Mouse (Mus musculus) embryonic facial prominence, embryonic 15.5 days (tissue): ENCODE measurements at regions not wholly inside any gene's neighbourhood (a gene's known extent, or its start where the extent isn't known, plus 50 kb on each side); places are given as distances from the start of the nearest gene placed in this dataset.

Experiments
- ATAC-seq: fragments of 200-750 bp; cut with Nextera tagmentation; 2 replicates; pipeline ENCODE4 v1.8.0; 2017; ENCODE audit warnings: low read depth, moderate TSS enrichment; ENCODE audit not compliant: insufficient number of reproducible peaks, low FRiP score, low TSS enrichment
- H3K27ac ChIP-seq: fragments of 300-500 bp; sonication (generic); replicated peaks from 2 replicates; pipeline ENCODE4 v1.5.1; 2015; ENCODE audit warnings: mild to moderate bottlenecking, inconsistent platforms
- H3K27me3 ChIP-seq: fragments of 300-500 bp; sonication (generic); 2 replicates; pipeline ENCODE4 v1.6.1; 2015; ENCODE audit warnings: inconsistent platforms
- H3K36me3 ChIP-seq: fragments of 300-500 bp; sonication (generic); 2 replicates; pipeline ENCODE4 v1.6.1; 2015; ENCODE audit warnings: mild to moderate bottlenecking, inconsistent platforms
- H3K4me1 ChIP-seq: fragments of 300-500 bp; sonication (generic); 2 replicates; pipeline ENCODE4 v1.6.1; 2015; ENCODE audit warnings: inconsistent platforms
- H3K4me2 ChIP-seq: fragments of 300-500 bp; sonication (generic); replicated peaks from 2 replicates; pipeline ENCODE4 v1.6.1; 2015; ENCODE audit warnings: mild to moderate bottlenecking, inconsistent platforms
- H3K4me3 ChIP-seq: fragments of 300-500 bp; sonication (generic); replicated peaks from 2 replicates; pipeline ENCODE4 v1.5.1; 2015; ENCODE audit warnings: mild to moderate bottlenecking, inconsistent platforms
- H3K9ac ChIP-seq: fragments of 300-500 bp; sonication (generic); 2 replicates; pipeline ENCODE4 v1.6.1; 2015; ENCODE audit warnings: inconsistent platforms
- H3K9me3 ChIP-seq: fragments of 300-500 bp; sonication (generic); replicated peaks from 2 replicates; pipeline ENCODE4 v1.6.1; 2016; ENCODE audit warnings: inconsistent platforms
- WGBS: fragments of 180-500 bp; shearing (Covaris S2); methylation state at CpG from one replicate; pipeline ENCODE4 v1.1.7; 2015; 5-methylcytosine and 5-hydroxymethylcytosine counted together

DNA sequence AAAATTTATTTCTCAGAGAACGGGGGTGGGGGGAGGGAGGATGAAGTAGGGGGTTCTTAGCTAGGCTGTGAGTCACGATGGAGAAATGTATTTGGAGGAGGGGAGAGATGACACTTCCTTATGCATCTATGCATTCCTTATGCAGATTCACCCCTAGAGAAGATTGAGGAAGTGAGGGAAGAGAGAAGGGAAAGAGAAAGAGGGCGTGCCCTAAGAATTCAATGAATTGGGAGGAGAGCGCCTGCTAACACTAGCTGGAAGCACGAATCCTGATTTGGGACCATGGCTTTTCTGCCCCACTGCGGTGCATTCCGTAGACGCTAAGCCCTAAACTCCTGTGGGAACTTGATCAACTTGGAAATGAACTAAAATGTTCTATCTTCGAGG lies 56.1 kb downstream of the Foxi3 start:
- Histone ChIP-seq H3K4me2 (peak overlapping the region; percentile 96), H3K27ac (no peak overlapping the region), H3K36me3 (no peaks in the 10 kb centered on the region), H3K27me3 (no peaks in the 10 kb centered on the region; the same call in 1 of the 2 replicates), H3K9me3 (no peaks in the 10 kb centered on the region), H3K9ac (no peak overlapping the region), H3K4me3 (peak overlapping the region; percentile 52), H3K4me1 (peaks cover 7% of the 10 kb centered on the region; the same call in 1 of the 2 replicates)
- WGBS = 9% methylated on average over 9 of the region's 9 CpGs
- ATAC-seq = 0 out of 2 replicates have a peak, but pooled peaks have one; percentile 13

- Histone ChIP-seq H3K27me3 (no peaks in the 10 kb centered on the region; the same call in 1 of the 2 replicates), H3K9ac (no peak overlapping the region), H3K4me3 (peak overlapping the region; percentile 52), H3K4me1 (peaks cover 7% of the 10 kb centered on the region; the same call in 1 of the 2 replicates), H3K27ac (0 out of 2 replicates have a peak overlapping the region, but pooled peaks have one; percentile 22), H3K4me2 (peak overlapping the region; percentile 96), H3K36me3 (no peaks in the 10 kb centered on the region), H3K9me3 (no peaks in the 10 kb centered on the region)
- WGBS = under 1% methylated on average over 38 of the region's 38 CpGs
- peak; percentile 87 for ATAC-seq
Measured at GRCm38 (mm10) chr6:71012823-71013461, 56.6 kb downstream of the Foxi3 start.

GRCm38 (mm10) chr6:71016388-71016787 lies 60.1 kb downstream of the Foxi3 start:
- H3K9ac ChIP-seq = no peak overlapping the region
- peaks cover 7% of the 10 kb centered on the region; the same call in 1 of the 2 replicates for H3K4me1 ChIP-seq
- no peaks in the 10 kb centered on the region for H3K36me3 ChIP-seq
- H3K4me3 ChIP-seq = no peak overlapping the region
- WGBS = 5% methylated on average over 1 of the region's 1 CpGs
- H3K27ac ChIP-seq = no peak overlapping the region
- H3K9me3 ChIP-seq = no peaks in the 10 kb centered on the region
- ATAC-seq = no peak
- H3K4me2 ChIP-seq = no peak overlapping the region
- no peaks in the 10 kb centered on the region; the same call in 1 of the 2 replicates for H3K27me3 ChIP-seq

- no peak for ATAC-seq
- H3K4me2 ChIP-seq = no peak overlapping the region
Measured at GRCm38 (mm10) chr6:71021353-71021752, 65.0 kb downstream of the Foxi3 start.

DNA sequence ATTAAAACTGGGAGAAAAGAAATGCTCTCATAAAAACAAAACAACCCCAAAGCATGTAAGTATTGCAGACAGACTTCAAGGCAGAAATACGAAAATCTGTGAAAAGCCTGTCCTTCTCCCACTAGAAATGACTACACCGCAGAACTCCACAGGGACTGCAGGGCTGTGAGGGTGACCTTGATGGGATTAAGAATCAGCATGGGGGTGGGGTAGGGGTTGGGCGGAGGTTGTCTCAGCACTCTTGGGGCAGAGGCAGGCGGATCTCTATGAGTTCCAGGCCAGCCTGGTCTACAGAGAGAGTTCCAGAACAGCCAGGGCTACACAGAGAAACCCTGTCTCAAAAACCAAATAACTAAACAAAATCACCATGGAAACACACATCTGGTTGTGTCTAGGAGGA lies 69.1 kb downstream of the Foxi3 start:
- Histone ChIP-seq H3K4me3 (no peak overlapping the region), H3K4me2 (no peak overlapping the region), H3K9me3 (no peaks in the 10 kb centered on the region; the same call in 1 of the 2 replicates), H3K27ac (no peak overlapping the region), H3K27me3 (no peaks in the 10 kb centered on the region), H3K9ac (no peak overlapping the region), H3K36me3 (no peaks in the 10 kb centered on the region), H3K4me1 (no peaks in the 10 kb centered on the region)
- WGBS = 84% methylated on average over 4 of the region's 4 CpGs
- no peak for ATAC-seq

More at GRCm38 (mm10) chr6:71021353-71021752, 65.0 kb downstream of the Foxi3 start:
- 17% methylated on average over 9 of the region's 9 CpGs for WGBS
- no peak overlapping the region for H3K4me3 ChIP-seq
- no peaks in the 10 kb centered on the region for H3K4me1 ChIP-seq
- H3K36me3 ChIP-seq = no peaks in the 10 kb centered on the region
- H3K27ac ChIP-seq = no peak overlapping the region
- H3K9me3 ChIP-seq = no peaks in the 10 kb centered on the region; the same call in 1 of the 2 replicates
- H3K9ac ChIP-seq = no peak overlapping the region
- H3K27me3 ChIP-seq = no peaks in the 10 kb centered on the region

DNA sequence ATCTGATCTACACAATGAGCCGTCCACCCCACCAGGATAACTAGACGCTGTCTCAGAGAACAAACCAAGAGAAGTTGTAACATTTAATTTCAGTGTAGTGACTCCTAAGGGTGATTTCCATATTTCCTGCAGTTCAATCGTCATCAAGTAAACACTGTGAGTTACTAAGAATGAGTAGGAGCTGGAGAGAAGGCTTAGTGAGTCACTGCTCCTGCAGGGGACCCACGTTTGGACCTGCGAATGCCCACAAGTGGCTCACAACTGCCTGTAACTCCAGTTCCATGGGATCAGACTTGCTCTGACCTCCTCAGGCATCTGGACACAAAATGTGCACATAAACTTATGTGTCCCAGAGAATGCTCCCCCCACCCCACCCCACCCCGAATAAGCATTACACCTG lies 73.3 kb downstream of the Foxi3 start:
- Histone ChIP-seq H3K9me3 (no peaks in the 10 kb centered on the region), H3K9ac (no peak overlapping the region), H3K36me3 (no peaks in the 10 kb centered on the region), H3K4me3 (no peak overlapping the region), H3K27ac (no peak overlapping the region), H3K27me3 (no peaks in the 10 kb centered on the region), H3K4me1 (no peaks in the 10 kb centered on the region), H3K4me2 (no peak overlapping the region)
- WGBS = 79% methylated on average over 6 of the region's 6 CpGs
- no peak for ATAC-seq

DNA sequence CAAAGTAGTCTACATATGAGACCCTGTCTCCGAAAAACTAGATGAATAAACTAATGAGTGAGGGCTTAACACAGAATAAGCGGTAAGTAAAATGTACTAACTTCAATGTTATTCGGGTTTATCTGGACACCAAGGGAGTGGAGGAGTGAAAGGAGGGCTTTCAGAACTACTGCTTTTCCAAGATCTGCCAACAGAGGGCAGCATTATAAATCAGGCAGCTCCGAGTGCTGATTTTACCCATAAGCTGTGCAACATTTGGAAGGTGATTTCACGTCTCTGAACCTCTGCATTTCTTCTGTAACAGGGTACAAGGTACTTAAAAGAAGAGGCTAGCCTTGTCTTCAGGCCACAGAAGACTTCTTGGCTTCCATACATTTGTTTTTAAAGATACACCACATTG lies 74.2 kb downstream of the Foxi3 start:
- ATAC-seq = no peak
- no peak overlapping the region for H3K4me2 ChIP-seq

DNA sequence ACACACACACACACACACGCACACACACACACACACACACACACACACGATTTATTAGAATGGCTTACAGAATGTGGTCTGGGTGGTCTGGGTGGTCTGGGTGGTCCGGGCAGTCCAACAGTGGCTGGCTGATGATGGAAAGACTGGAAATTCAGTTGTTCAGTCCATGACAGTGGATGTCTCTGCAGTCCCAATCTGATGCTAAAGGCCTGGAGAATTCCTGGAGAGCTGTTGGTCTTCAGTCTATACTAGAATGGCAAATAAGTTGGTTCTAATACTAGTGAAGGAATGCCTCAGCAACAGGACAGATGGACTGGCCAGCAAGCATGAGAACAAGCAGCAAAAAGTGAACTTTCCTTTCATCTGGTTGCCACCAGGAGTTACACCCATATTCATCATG lies 87.9 kb downstream of the Foxi3 start:
- Histone ChIP-seq H3K9me3 (no peaks in the 10 kb centered on the region), H3K4me1 (0 out of 2 replicates have a peak, but pooled peaks cover 9% of the 10 kb centered on the region), H3K27ac (no peak overlapping the region), H3K27me3 (no peaks in the 10 kb centered on the region; the same call in 1 of the 2 replicates), H3K9ac (no peak overlapping the region), H3K4me3 (no peak overlapping the region), H3K36me3 (no peaks in the 10 kb centered on the region), H3K4me2 (no peak overlapping the region)
- WGBS = 87% methylated on average over 3 of the region's 3 CpGs
- no peak for ATAC-seq

More for the DNA sequence above, 74.2 kb downstream of the Foxi3 start:
- no peaks in the 10 kb centered on the region for H3K9me3 ChIP-seq
- H3K9ac ChIP-seq = no peak overlapping the region
- 78% methylated on average over 5 of the region's 5 CpGs for WGBS
- no peak overlapping the region for H3K27ac ChIP-seq
- H3K4me1 ChIP-seq = no peaks in the 10 kb centered on the region
- no peak overlapping the region for H3K4me3 ChIP-seq
- no peaks in the 10 kb centered on the region for H3K27me3 ChIP-seq
- no peaks in the 10 kb centered on the region for H3K36me3 ChIP-seq

GRCm38 (mm10) chr6:71045261-71045660 lies 88.9 kb downstream of the Foxi3 start:
- no peaks in the 10 kb centered on the region for H3K36me3 ChIP-seq
- no peak overlapping the region for H3K4me2 ChIP-seq
- no peak overlapping the region for H3K4me3 ChIP-seq
- H3K9me3 ChIP-seq = no peaks in the 10 kb centered on the region
- ATAC-seq = no peak
- 0 out of 2 replicates have a peak, but pooled peaks cover 12% of the 10 kb centered on the region for H3K4me1 ChIP-seq
- H3K9ac ChIP-seq = no peak overlapping the region
- H3K27ac ChIP-seq = no peak overlapping the region
- 72% methylated on average over 4 of the region's 4 CpGs for WGBS
- peaks cover 7% of the 10 kb centered on the region; the same call in 1 of the 2 replicates for H3K27me3 ChIP-seq

DNA sequence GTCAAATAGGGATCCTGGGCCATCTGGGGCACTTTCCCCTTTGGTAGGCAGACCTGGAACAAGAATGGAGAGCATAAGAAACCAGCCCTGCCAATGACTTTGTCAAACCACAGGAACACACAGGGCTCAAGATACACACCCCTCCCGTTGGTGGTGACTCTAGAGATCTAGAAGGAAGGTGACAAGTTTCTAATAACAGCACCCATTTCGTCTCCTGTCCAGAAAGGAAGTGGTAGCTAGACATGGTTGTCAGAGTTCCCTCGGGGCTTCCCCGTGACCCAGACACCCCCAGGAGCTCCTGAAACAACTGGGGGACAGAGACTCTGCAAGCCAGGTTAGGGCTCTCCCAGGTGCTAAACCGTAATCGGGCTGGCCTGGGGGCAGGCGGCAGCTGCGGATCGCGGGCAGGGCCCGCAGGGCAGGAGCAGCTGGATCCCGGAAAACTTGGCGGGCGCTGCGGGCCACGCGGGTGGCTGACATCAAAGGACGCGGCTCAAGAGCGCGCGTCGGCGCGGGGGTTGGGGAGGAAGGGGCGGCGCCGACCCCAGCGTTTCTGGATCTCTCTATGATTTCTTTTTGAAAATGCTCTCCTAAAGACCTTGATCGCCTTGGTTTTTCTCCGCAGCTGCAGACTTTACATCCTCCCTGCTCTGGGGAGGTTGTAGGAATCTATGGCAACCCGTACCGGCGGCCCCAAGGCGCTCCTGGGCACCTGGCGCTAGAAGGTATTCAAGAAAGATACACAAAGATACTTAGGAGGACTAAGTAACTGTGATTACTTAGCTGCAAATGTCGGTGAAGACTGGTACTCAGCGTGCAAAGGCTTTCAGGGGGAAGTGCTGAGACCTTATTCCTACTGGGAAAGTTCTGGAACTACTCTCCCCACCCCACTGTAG lies 92.1 kb downstream of the Foxi3 start:
- Histone ChIP-seq H3K4me2 (peak overlapping the region; percentile 68), H3K9me3 (no peaks in the 10 kb centered on the region), H3K27me3 (0 out of 2 replicates have a peak, but pooled peaks cover 7% of the 10 kb centered on the region), H3K9ac (0 out of 2 replicates have a peak overlapping the region, but pooled peaks have one; percentile 19), H3K27ac (no peak overlapping the region), H3K36me3 (no peaks in the 10 kb centered on the region), H3K4me1 (0 out of 2 replicates have a peak, but pooled peaks cover 12% of the 10 kb centered on the region), H3K4me3 (peak overlapping the region; percentile 37)
- WGBS = 1% methylated on average over 38 of the region's 38 CpGs
- no peak for ATAC-seq

- Histone ChIP-seq H3K4me1 (0 out of 2 replicates have a peak, but pooled peaks cover 12% of the 10 kb centered on the region), H3K4me3 (no peak overlapping the region), H3K27ac (no peak overlapping the region), H3K4me2 (no peak overlapping the region), H3K9ac (no peak overlapping the region), H3K27me3 (0 out of 2 replicates have a peak, but pooled peaks cover 7% of the 10 kb centered on the region), H3K9me3 (no peaks in the 10 kb centered on the region), H3K36me3 (no peaks in the 10 kb centered on the region)
- ATAC-seq = no peak
- 39% methylated on average over 5 of the region's 5 CpGs for WGBS
Measured at GRCm38 (mm10) chr6:71050248-71050647, 93.9 kb downstream of the Foxi3 start.
